Mouse (Mus musculus): ENCODE measurements around the gene Snx10. TPM values are rescaled to one million over a fixed set of nuclear protein-coding genes. Genes with fewer than 3 reads are reported as not detected.
"Not testable (repeated sequence)": the region's sequence is repeated elsewhere in the genome, so short reads cannot be mapped to it uniquely, and the experiment has no call there.

Snx10 gene
- 22.7 and 24.0 TPM in 2 replicates for polyA plus RNA-seq (2016; fragmentation: Nextera tagmentation; extraction: Ambion mirVana)

DNA sequence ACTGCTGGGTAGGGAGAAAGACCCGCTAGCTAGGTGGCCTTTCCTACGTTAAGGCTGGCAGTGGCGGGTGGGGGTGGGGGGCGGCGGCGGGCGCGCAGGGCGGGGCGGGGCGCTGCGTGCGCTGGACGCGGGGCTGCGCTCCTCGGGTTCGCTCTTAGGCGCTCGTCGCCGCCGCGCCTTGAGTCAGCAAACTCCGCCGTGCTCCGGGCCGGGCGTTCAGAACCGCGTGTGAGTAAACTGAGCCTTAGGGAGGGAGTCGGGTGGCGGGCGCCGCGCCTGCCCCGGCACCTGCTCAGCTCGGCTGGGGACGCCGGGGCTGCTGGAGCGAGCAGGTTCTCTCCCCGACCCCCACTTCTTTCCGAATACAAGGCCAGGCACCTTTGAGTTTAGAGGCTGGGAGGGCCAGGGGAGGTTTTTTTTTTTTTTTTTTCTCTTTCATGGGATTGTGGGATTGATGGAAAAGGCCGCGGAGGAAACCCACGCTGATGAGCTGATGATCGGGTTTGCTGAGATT lies at the start of gene Snx10:
Snx10 (plus strand) TSS at position 95 of the 514 bp plus-strand sequence.
- peaks cover 11% of the 10 kb centered on the region for H3K4me1 ChIP-seq
- no peaks in the 10 kb centered on the region for H3K27me3 ChIP-seq (replicated peaks; ENCODE audit: low read depth, poor library complexity, severe bottlenecking)
- peak within 1 kb of the TSS; percentile 81 for H3K4me3 ChIP-seq
- H3K36me3 ChIP-seq (replicated peaks) = no peaks in the 10 kb centered on the region
- DNase-seq (ENCODE audit: low spot score) = peak; percentile 70
- WGBS = under 1% methylated on average over 47 of the region's 47 CpGs
- peak within 1 kb of the TSS; percentile 86 for H3K27ac ChIP-seq (replicated peaks)
- no peaks in the 10 kb centered on the region for H3K9me3 ChIP-seq

- Histone ChIP-seq H3K27ac (replicated peaks) (no peak overlapping the region), H3K27me3 (replicated peaks; ENCODE audit: low read depth, poor library complexity, severe bottlenecking) (no peaks in the 10 kb centered on the region), H3K4me1 (no peaks in the 10 kb centered on the region), H3K36me3 (replicated peaks) (peaks cover 89% of the 10 kb centered on the region), H3K4me3 (no peak overlapping the region), H3K9me3 (no peaks in the 10 kb centered on the region)
- no peak for DNase-seq (ENCODE audit: low spot score)
- 93% methylated on average over 4 of the region's 4 CpGs for WGBS
Observed at GRCm38 (mm10) chr6:51479136-51479731, 44.5 kb upstream of the Snx10 start.

DNA sequence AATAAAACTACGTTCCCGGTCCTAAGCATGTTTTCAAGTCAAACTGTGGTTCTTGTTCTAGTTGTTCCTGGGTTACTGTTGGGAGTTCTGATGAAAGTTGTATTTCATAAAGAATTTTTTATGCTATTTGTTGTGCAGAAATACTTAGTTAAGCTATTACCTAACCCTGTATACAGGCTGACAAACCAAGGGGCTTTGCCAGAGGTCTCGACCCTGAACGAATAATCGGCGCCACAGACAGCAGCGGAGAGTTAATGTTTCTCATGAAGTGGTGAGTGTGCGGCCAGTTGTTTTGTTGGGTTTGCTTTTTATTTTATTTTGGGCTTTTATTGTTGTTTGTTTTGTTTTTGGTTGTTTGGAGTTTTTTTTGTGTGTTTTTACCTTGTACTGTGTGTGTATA lies 42.2 kb upstream of the Snx10 start:
- H3K4me3 ChIP-seq = no peak overlapping the region
- WGBS = 96% methylated on average over 8 of the region's 8 CpGs
- DNase-seq (ENCODE audit: low spot score) = no peak
- no peaks in the 10 kb centered on the region for H3K27me3 ChIP-seq (replicated peaks; ENCODE audit: low read depth, poor library complexity, severe bottlenecking)
- no peaks in the 10 kb centered on the region for H3K4me1 ChIP-seq
- no peak overlapping the region for H3K27ac ChIP-seq (replicated peaks)
- H3K9me3 ChIP-seq = no peaks in the 10 kb centered on the region
- H3K36me3 ChIP-seq (replicated peaks) = peaks cover 72% of the 10 kb centered on the region

- H3K4me3 ChIP-seq = no peak overlapping the region
- H3K9me3 ChIP-seq = peaks cover 3% of the 10 kb centered on the region; the same call in 1 of the 2 replicates
- no peak overlapping the region for H3K27ac ChIP-seq (replicated peaks)
- H3K4me1 ChIP-seq = no peaks in the 10 kb centered on the region
- H3K36me3 ChIP-seq (replicated peaks) = peaks cover 49% of the 10 kb centered on the region
- no peak for DNase-seq (ENCODE audit: low spot score)
- 92% methylated on average over 3 of the region's 3 CpGs for WGBS
- no peaks in the 10 kb centered on the region for H3K27me3 ChIP-seq (replicated peaks; ENCODE audit: low read depth, poor library complexity, severe bottlenecking)
Observed at GRCm38 (mm10) chr6:51483861-51484260, 39.8 kb upstream of the Snx10 start.

- H3K4me3 ChIP-seq; H3K27me3 ChIP-seq (replicated peaks; ENCODE audit: low read depth, poor library complexity, severe bottlenecking); H3K27ac ChIP-seq (replicated peaks); H3K9me3 ChIP-seq; DNase-seq (ENCODE audit: low spot score); H3K4me1 ChIP-seq: not testable (repeated sequence)
- H3K36me3 ChIP-seq (replicated peaks) = peaks cover 42% of the 10 kb centered on the region
- 90% methylated on average over 8 of the region's 8 CpGs for WGBS
Observed at GRCm38 (mm10) chr6:51484556-51484955, 39.1 kb upstream of the Snx10 start.

DNA sequence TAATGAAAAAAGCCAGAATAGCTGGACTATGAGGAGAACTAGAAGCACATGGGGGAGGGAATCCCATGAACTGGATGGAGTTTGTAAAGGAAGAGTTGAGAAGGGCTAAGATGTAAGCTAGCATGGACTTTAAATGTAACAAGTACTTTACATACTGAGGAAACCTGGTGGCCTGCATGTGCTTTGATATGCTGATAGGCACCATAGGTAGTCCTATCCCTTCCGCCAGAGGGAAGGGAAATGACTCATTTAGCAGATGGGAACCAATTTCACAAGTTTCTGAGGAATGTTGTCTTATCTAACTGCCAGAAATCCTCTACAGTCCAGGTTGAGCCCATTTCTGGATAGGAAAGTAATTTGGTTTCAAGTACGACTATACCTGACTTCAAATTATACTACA lies 38.1 kb upstream of the Snx10 start:
- 55% methylated on average over 2 of the region's 2 CpGs for WGBS
- Histone ChIP-seq H3K4me3 (no peak overlapping the region), H3K9me3 (peaks cover 3% of the 10 kb centered on the region; the same call in 1 of the 2 replicates), H3K27me3 (replicated peaks; ENCODE audit: low read depth, poor library complexity, severe bottlenecking) (no peaks in the 10 kb centered on the region), H3K4me1 (peaks cover 5% of the 10 kb centered on the region; the same call in 1 of the 2 replicates), H3K27ac (replicated peaks) (no peak overlapping the region), H3K36me3 (replicated peaks) (peaks cover 31% of the 10 kb centered on the region)
- no peak for DNase-seq (ENCODE audit: low spot score)

GRCm38 (mm10) chr6:51486076-51486710 lies 37.5 kb upstream of the Snx10 start:
- Histone ChIP-seq H3K4me3 (no peak overlapping the region), H3K4me1 (peaks cover 5% of the 10 kb centered on the region; the same call in 1 of the 2 replicates), H3K27ac (replicated peaks) (no peak overlapping the region), H3K9me3 (peaks cover 3% of the 10 kb centered on the region; the same call in 1 of the 2 replicates), H3K27me3 (replicated peaks; ENCODE audit: low read depth, poor library complexity, severe bottlenecking) (no peaks in the 10 kb centered on the region), H3K36me3 (replicated peaks) (peaks cover 26% of the 10 kb centered on the region)
- 77% methylated on average over 7 of the region's 7 CpGs for WGBS
- no peak for DNase-seq (ENCODE audit: low spot score)

GRCm38 (mm10) chr6:51486731-51487130 lies 37.0 kb upstream of the Snx10 start:
- H3K27ac ChIP-seq (replicated peaks) = no peak overlapping the region
- H3K4me1 ChIP-seq = peaks cover 5% of the 10 kb centered on the region; the same call in 1 of the 2 replicates
- WGBS = 92% methylated on average over 5 of the region's 5 CpGs
- peaks cover 3% of the 10 kb centered on the region; the same call in 1 of the 2 replicates for H3K9me3 ChIP-seq
- H3K36me3 ChIP-seq (replicated peaks) = peaks cover 20% of the 10 kb centered on the region
- no peaks in the 10 kb centered on the region for H3K27me3 ChIP-seq (replicated peaks; ENCODE audit: low read depth, poor library complexity, severe bottlenecking)
- DNase-seq (ENCODE audit: low spot score) = no peak
- no peak overlapping the region for H3K4me3 ChIP-seq

- peak; percentile 22 for DNase-seq (ENCODE audit: low spot score)
- H3K4me1 ChIP-seq = peaks cover 5% of the 10 kb centered on the region; the same call in 1 of the 2 replicates
- no peak overlapping the region for H3K4me3 ChIP-seq
- 0 out of 2 replicates have a peak overlapping the region, but pooled peaks have one; percentile 25 for H3K27ac ChIP-seq (replicated peaks)
- peaks cover 3% of the 10 kb centered on the region; the same call in 1 of the 2 replicates for H3K9me3 ChIP-seq
- H3K27me3 ChIP-seq (replicated peaks; ENCODE audit: low read depth, poor library complexity, severe bottlenecking) = no peaks in the 10 kb centered on the region
- peaks cover under 1% of the 10 kb centered on the region; the same call in 1 of the 2 replicates for H3K36me3 ChIP-seq (replicated peaks)
- 60% methylated on average over 2 of the region's 2 CpGs for WGBS
Observed at GRCm38 (mm10) chr6:51489787-51490186, 33.9 kb upstream of the Snx10 start.

DNA sequence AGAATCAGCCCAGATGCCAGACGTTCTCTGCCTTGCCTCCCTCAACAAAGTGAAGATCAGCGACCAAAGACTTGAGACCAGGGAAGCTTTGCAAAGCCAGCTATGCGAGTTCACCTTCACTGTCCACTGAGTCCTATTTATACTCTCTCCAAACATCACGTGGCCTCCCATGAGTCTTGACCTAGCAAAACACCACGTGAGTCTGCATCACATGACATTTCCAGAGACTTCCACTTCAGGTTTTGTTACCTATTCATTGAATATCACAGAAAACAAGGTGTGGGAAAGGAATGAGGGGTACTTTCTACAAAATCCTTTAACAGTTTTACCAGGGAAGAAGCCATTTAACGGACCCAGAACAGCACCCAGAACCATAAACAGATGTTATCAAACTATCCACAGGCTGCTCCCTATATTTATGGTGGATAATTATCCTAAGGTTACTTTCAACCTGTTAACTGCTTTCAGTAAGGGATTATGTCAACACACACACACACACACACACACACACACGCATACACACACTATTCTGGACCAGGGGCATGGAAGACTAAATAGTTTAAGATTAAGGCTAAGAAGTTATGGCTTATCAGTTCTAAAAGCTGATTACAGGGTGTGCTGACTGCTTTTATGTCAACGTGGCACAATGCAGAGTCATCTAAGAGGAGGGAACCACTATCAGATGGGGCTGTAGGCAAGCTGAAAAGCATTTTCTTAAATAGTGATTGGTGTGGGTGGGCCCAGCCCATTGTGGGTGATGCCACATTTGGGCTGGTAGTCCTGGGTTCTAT lies 26.2 kb upstream of the Snx10 start:
- H3K36me3 ChIP-seq (replicated peaks) = no peaks in the 10 kb centered on the region
- no peaks in the 10 kb centered on the region for H3K4me1 ChIP-seq
- no peak for DNase-seq (ENCODE audit: low spot score)
- H3K27me3 ChIP-seq (replicated peaks; ENCODE audit: low read depth, poor library complexity, severe bottlenecking) = no peaks in the 10 kb centered on the region
- WGBS = 80% methylated on average over 8 of the region's 8 CpGs
- no peak overlapping the region for H3K4me3 ChIP-seq
- H3K27ac ChIP-seq (replicated peaks) = no peak overlapping the region
- no peaks in the 10 kb centered on the region for H3K9me3 ChIP-seq

- Histone ChIP-seq H3K36me3 (replicated peaks) (no peaks in the 10 kb centered on the region), H3K27ac (replicated peaks) (no peak overlapping the region), H3K4me3 (no peak overlapping the region), H3K4me1 (peaks cover 11% of the 10 kb centered on the region), H3K27me3 (replicated peaks; ENCODE audit: low read depth, poor library complexity, severe bottlenecking) (no peaks in the 10 kb centered on the region), H3K9me3 (no peaks in the 10 kb centered on the region)
- WGBS = 49% methylated on average over 1 of the region's 1 CpGs
- DNase-seq (ENCODE audit: low spot score) = no peak
Observed at GRCm38 (mm10) chr6:51505671-51506070, 18.0 kb upstream of the Snx10 start.

- H3K9me3 ChIP-seq = no peaks in the 10 kb centered on the region
- 68% methylated on average over 2 of the region's 2 CpGs for WGBS
Observed at GRCm38 (mm10) chr6:51507556-51507955, 16.1 kb upstream of the Snx10 start.

More at GRCm38 (mm10) chr6:51507556-51507955, 16.1 kb upstream of the Snx10 start:
- H3K27ac ChIP-seq (replicated peaks) = no peak overlapping the region
- peaks cover 11% of the 10 kb centered on the region for H3K4me1 ChIP-seq
- H3K36me3 ChIP-seq (replicated peaks) = no peaks in the 10 kb centered on the region
- no peak overlapping the region for H3K4me3 ChIP-seq
- no peak for DNase-seq (ENCODE audit: low spot score)
- H3K27me3 ChIP-seq (replicated peaks; ENCODE audit: low read depth, poor library complexity, severe bottlenecking) = no peaks in the 10 kb centered on the region

Measured in embryonic facial prominence, embryonic 10.5 days (tissue).